ENCODE assay signal across 9 mouse cellular contexts in genomic region chr19:44198964-44199363, GRCm38 (mm10). TPM values are rescaled to one million over a fixed set of nuclear protein-coding genes. Genes with fewer than 3 reads are reported as not detected.
A peak's percentile ranks its signal among the peaks of the same experiment; 100 is the strongest.
DNase-seq lines count a peak whose midpoint lies in the region; ATAC-seq lines count a peak whose summit lies in the region.
"Had no signal": no experiment of that assay in that cellular context is flagged by ENCODE, and none has a peak within 500 bp of the region (broad histone marks: within the 10 kb centered on the region; RNA-seq: fewer than 3 reads in every experiment).

No protein-coding gene starts in this region.

- DNase-seq in adrenal gland, adult (ENCODE audit: inconsistent age in 2 of 2, low spot score in 1 of 2) = peak; percentile 13 to 57
- DNase-seq in adrenal gland, postnatal 4 days (ENCODE audit: low spot score in 2 of 2) = no peak
- DNase-seq in kidney, postnatal 10 days = peak; percentile 37
- DNase-seq in NIH3T3 (ENCODE audit: low read depth) = peak; percentile 33
- peak; percentile 21 for DNase-seq in lung, postnatal 36 days
- no peak for DNase-seq in left cerebral cortex, postnatal 4 days

- ATAC-seq in kidney, embryonic 14.5 days (ENCODE audit: low FRiP score, low TSS enrichment) = no peak
- no peak for ATAC-seq in megakaryocyte progenitor cell, adult 5-6 weeks (replicated peaks; ENCODE audit: poor library complexity)

- H3K36me3 ChIP-seq in kidney, embryonic 14.5 days (ENCODE audit: control insufficient read depth, insufficient read depth, low read length) = no peaks in the 10 kb centered on the region

- no peak overlapping the region for H3K9ac ChIP-seq in kidney, embryonic 14.5 days (ENCODE audit: low read depth, low read length)

- H3K4me1 ChIP-seq in kidney, embryonic 14.5 days (ENCODE audit: control insufficient read depth, insufficient read depth, low read length) = no peaks in the 10 kb centered on the region

- no peaks in the 10 kb centered on the region for H3K27me3 ChIP-seq in kidney, embryonic 14.5 days (ENCODE audit: control insufficient read depth, insufficient read depth, low read length)

- intact Hi-C loops in left cerebral cortex, postnatal 4 days (cut with DNase I) = loop anchor here (5.0 kb wide), 1 partner anchor 163 kb away; no protein-coding TSS in a partner anchor

- no peak overlapping the region for H3K4me3 ChIP-seq in kidney, embryonic 14.5 days (ENCODE audit: low read length)
- H3K4me3 ChIP-seq: erythroblast, embryonic 14.5 days had no signal

- H3K9me3 ChIP-seq in kidney, embryonic 14.5 days (ENCODE audit: control insufficient read depth, low read length) = no peaks in the 10 kb centered on the region

- no peak overlapping the region for H3K4me2 ChIP-seq in kidney, embryonic 14.5 days (replicated peaks; ENCODE audit: low read depth, low read length)

- no peak overlapping the region for H3K27ac ChIP-seq in kidney, embryonic 14.5 days (ENCODE audit: low read depth, low read length)

- 86% methylated on average over 2 of the region's 2 CpGs for WGBS in kidney, embryonic 14.5 days

RNA-seq across cellular contexts. Expression of gene Scd3, which starts 4.1 kb away (rescaled TPM):
- total RNA-seq in adrenal gland, postnatal 4 days (2021) = under 1 TPM; 0.17 to 0.68 TPM
- 0.12 and 0.96 TPM in 2 replicates for polyA plus RNA-seq in kidney, embryonic 14.5 days (2014; fragmentation: Nextera tagmentation; extraction: Ambion mirVana)
- not detected in 2 replicates for total RNA-seq in megakaryocyte progenitor cell, adult 5-6 weeks (2015)
- total RNA-seq in megakaryocyte progenitor cell, adult 5-6 weeks (2017) = not detected in 2 replicates
- total RNA-seq in left cerebral cortex, postnatal 4 days (2021) = 1 to 10 TPM; 1.2 to 1.9 TPM
- polyA plus RNA-seq: erythroblast, embryonic 14.5 days had no signal

RNA-seq across cellular contexts. Expression of gene Pkd2l1, which starts 6.7 kb away (rescaled TPM):
- total RNA-seq in adrenal gland, postnatal 4 days (2021) = under 1 TPM in 1 of 2 experiments, not detected in 1; 0.08 TPM
- 0.06 TPM in 1 of 2 replicates, not detected in the other for polyA plus RNA-seq in kidney, embryonic 14.5 days (2014; fragmentation: Nextera tagmentation; extraction: Ambion mirVana)
- total RNA-seq in megakaryocyte progenitor cell, adult 5-6 weeks (2015) = not detected in 2 replicates
- total RNA-seq in megakaryocyte progenitor cell, adult 5-6 weeks (2017) = not detected in 2 replicates
- total RNA-seq in left cerebral cortex, postnatal 4 days (2021) = not detected
- polyA plus RNA-seq: erythroblast, embryonic 14.5 days had no signal

RNA-seq across cellular contexts. Expression of gene Bloc1s2, which starts 52.7 kb away (rescaled TPM):
- 10 to 100 TPM; 44.9 to 50.0 TPM for total RNA-seq in adrenal gland, postnatal 4 days (2021)
- 95.1 and 117 TPM in 2 replicates for polyA plus RNA-seq in kidney, embryonic 14.5 days (2014; fragmentation: Nextera tagmentation; extraction: Ambion mirVana)
- 131 and 140 TPM in 2 replicates for total RNA-seq in megakaryocyte progenitor cell, adult 5-6 weeks (2015)
- total RNA-seq in megakaryocyte progenitor cell, adult 5-6 weeks (2017) = 79.0 and 96.2 TPM in 2 replicates
- 10 to 100 TPM; 87.2 to 92.2 TPM for total RNA-seq in left cerebral cortex, postnatal 4 days (2021)

Comparison
In these comparisons a context has a peak if more than half of its experiments do, and no peak if none do; other contexts are left out.
1. DNase-seq: peak in adrenal gland, adult (2 of 2), kidney, postnatal 10 days (single experiment), NIH3T3 (single experiment) and lung, postnatal 36 days (single experiment); none in adrenal gland, postnatal 4 days (0 of 2) and left cerebral cortex, postnatal 4 days (single experiment).